Mouse (Mus musculus): Measurements from ENCODE around the gene Gm43302. TPM values are rescaled to one million over a fixed set of nuclear protein-coding genes. Genes with fewer than 3 reads are reported as not detected.
"Not testable (repeated sequence)": the region's sequence is repeated elsewhere in the genome, so short reads cannot be mapped to it uniquely, and the experiment has no call there.

The Gm43302 gene
- polyA plus RNA-seq, 1 experiment from 2014 or later, result not detected

DNA sequence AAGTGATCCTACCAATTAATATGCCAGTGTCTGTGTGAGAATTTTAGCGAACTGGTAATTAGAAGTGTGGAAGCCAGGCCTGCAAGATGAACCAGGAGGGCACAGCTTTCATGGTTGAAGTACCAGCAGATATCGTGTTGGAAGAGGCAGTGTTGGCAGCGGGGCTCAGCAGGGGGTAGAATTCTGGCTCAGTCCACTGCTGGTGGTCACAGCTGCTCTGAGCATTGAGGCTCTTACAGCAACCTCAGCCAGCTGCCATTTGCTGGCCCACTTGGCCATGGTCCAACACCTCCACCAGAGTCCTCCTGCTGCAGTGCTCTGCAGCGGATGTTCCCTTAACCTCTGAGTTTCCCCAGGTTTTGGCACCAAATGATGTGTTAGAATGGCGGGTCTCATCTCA is 97.2 kb downstream of the Gm43302 start:
- H3K9ac ChIP-seq; H3K4me2 ChIP-seq; H3K27ac ChIP-seq; H3K4me3 ChIP-seq; H3K4me1 ChIP-seq; H3K9me3 ChIP-seq; H3K27me3 ChIP-seq; ATAC-seq (ENCODE audit: insufficient number of reproducible peaks, insufficient read depth, low FRiP score, low TSS enrichment, low read depth); H3K36me3 ChIP-seq: not testable (repeated sequence)
- 86% methylated on average over 5 of the region's 5 CpGs for WGBS

- H3K4me1 ChIP-seq; H3K27me3 ChIP-seq; H3K27ac ChIP-seq; ATAC-seq (ENCODE audit: insufficient number of reproducible peaks, insufficient read depth, low FRiP score, low TSS enrichment, low read depth); H3K4me2 ChIP-seq; H3K36me3 ChIP-seq; H3K9me3 ChIP-seq; H3K4me3 ChIP-seq; H3K9ac ChIP-seq: not testable (repeated sequence)
- 79% methylated on average over 2 of the region's 2 CpGs for WGBS
Measured at GRCm38 (mm10) chr5:105192536-105192935, 101.0 kb downstream of the Gm43302 start.

DNA sequence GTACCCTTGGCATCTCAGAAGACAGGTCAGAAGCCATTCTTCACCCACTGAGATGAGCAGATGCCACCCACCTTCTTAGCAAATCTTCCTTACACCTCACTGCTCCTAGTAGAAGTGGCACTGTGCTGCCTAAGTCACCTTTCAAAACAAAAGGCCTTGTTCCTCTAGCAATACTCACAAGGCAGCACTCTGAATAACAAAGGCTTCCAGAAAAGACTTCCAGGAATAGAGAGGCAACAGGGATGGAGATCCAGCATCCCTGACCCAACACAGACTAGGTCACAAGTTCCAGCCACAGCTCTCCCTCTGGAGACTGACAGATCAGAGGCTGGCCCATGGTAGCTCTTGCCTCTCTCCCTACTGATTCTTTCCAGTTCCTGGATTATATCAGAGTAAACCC is 112.0 kb downstream of the Gm43302 start:
- no peaks in the 10 kb centered on the region for H3K4me1 ChIP-seq

More for the DNA sequence above, 112.0 kb downstream of the Gm43302 start:
- Histone ChIP-seq H3K36me3 (no peaks in the 10 kb centered on the region), H3K27ac (no peak overlapping the region), H3K4me3 (no peak overlapping the region), H3K27me3 (no peaks in the 10 kb centered on the region), H3K9ac (no peak overlapping the region), H3K9me3 (no peaks in the 10 kb centered on the region), H3K4me2 (no peak overlapping the region)
- no peak for ATAC-seq (ENCODE audit: insufficient number of reproducible peaks, insufficient read depth, low FRiP score, low TSS enrichment, low read depth)

Other genes starting within 250 kb of the Gm43302 start
- gene Gbp9, start 154.2 kb downstream of the Gm43302 start, polyA plus RNA-seq (2015; fragmentation: Nextera tagmentation; extraction: Ambion mirVana), result 0.87 and 1.0 TPM in 2 replicates
- 0.22 TPM in 1 of 2 replicates, not detected in the other for gene Gbp8, start 154.2 kb downstream of the Gm43302 start, polyA plus RNA-seq (2015; fragmentation: Nextera tagmentation; extraction: Ambion mirVana)
- gene Gbp4, start 154.1 kb downstream of the Gm43302 start, polyA plus RNA-seq (2015; fragmentation: Nextera tagmentation; extraction: Ambion mirVana), result 0.32 and 0.39 TPM in 2 replicates
- not detected in 2 replicates for gene Gbp10, start 54.2 kb downstream of the Gm43302 start, polyA plus RNA-seq (2015; fragmentation: Nextera tagmentation; extraction: Ambion mirVana)
- gene Gbp6, start within 50 bp of the Gm43302 start, polyA plus RNA-seq (2015; fragmentation: Nextera tagmentation; extraction: Ambion mirVana), result 0.39 and 0.88 TPM in 2 replicates
- gene Lrrc8b, start 122.1 kb upstream of the Gm43302 start, polyA plus RNA-seq (2015; fragmentation: Nextera tagmentation; extraction: Ambion mirVana), result 6.1 and 7.6 TPM in 2 replicates
- 15.7 and 17.2 TPM in 2 replicates for gene Lrrc8c, start 225.7 kb upstream of the Gm43302 start, polyA plus RNA-seq (2015; fragmentation: Nextera tagmentation; extraction: Ambion mirVana)

Measured in embryonic facial prominence, embryonic 13.5 days (tissue).